Mouse (Mus musculus) c-Kit-negative CD71-positive TER-119-positive erythroid progenitor cells, embryonic 14.5 days (primary cell): ENCODE results near the gene Ank3.
A peak's percentile ranks its signal among the peaks of the same experiment; 100 is the strongest.

Experiments used
- DNase-seq: peaks from one replicate; pipeline ENCODE4 v3.0.0-alpha.2; 2013; ENCODE audit warnings: low read depth, low spot score

Ank3 gene

GRCm38 (mm10) chr10:69979636-69980035 lies 581.1 kb downstream of the Ank3 start:
- DNase-seq, result no peak

- DNase-seq, result peak; percentile 5
These were observed 583.0 kb downstream of the Ank3 start for GRCm38 (mm10) chr10:69981386-69982097.

GRCm38 (mm10) chr10:69982701-69983100 lies 584.1 kb downstream of the Ank3 start:
- DNase-seq, result no peak

GRCm38 (mm10) chr10:69987496-69987895 lies 588.9 kb downstream of the Ank3 start:
- no peak for DNase-seq

GRCm38 (mm10) chr10:69997082-69997481 lies 598.5 kb downstream of the Ank3 start:
- DNase-seq, result no peak

GRCm38 (mm10) chr10:70004058-70004457 lies 605.5 kb downstream of the Ank3 start:
- DNase-seq, result no peak

- no peak for DNase-seq
These were observed 606.3 kb downstream of the Ank3 start for GRCm38 (mm10) chr10:70004831-70005230.

GRCm38 (mm10) chr10:70006380-70006779 lies 607.8 kb downstream of the Ank3 start:
- DNase-seq, result no peak

- DNase-seq, result no peak
These were observed 613.2 kb downstream of the Ank3 start for GRCm38 (mm10) chr10:70011738-70012137.

GRCm38 (mm10) chr10:70013931-70014330 lies 615.4 kb downstream of the Ank3 start:
- DNase-seq, result no peak

- DNase-seq, result no peak
These were observed 616.6 kb downstream of the Ank3 start for GRCm38 (mm10) chr10:70015201-70015600.

GRCm38 (mm10) chr10:70018691-70019090 lies 620.1 kb downstream of the Ank3 start:
- DNase-seq, result no peak

- DNase-seq, result peak; percentile 1
These were observed 623.1 kb downstream of the Ank3 start for GRCm38 (mm10) chr10:70021667-70022066.

GRCm38 (mm10) chr10:70022596-70022995 lies 624.0 kb downstream of the Ank3 start:
- DNase-seq, result no peak

GRCm38 (mm10) chr10:70023861-70024260 lies 625.3 kb downstream of the Ank3 start:
- no peak for DNase-seq

- DNase-seq, result no peak
These were observed 633.4 kb downstream of the Ank3 start for GRCm38 (mm10) chr10:70031942-70032341.

GRCm38 (mm10) chr10:70032982-70033381 lies 634.4 kb downstream of the Ank3 start:
- no peak for DNase-seq

- DNase-seq, result no peak
These were observed 635.3 kb downstream of the Ank3 start for GRCm38 (mm10) chr10:70033856-70034255.

- DNase-seq, result no peak
These were observed 641.3 kb downstream of the Ank3 start for GRCm38 (mm10) chr10:70039871-70040291.

- DNase-seq, result no peak
These were observed 643.0 kb downstream of the Ank3 start for GRCm38 (mm10) chr10:70041562-70041961.

- DNase-seq, result no peak
These were observed 647.1 kb downstream of the Ank3 start for GRCm38 (mm10) chr10:70045722-70046121.

- DNase-seq, result no peak
These were observed 651.2 kb downstream of the Ank3 start for GRCm38 (mm10) chr10:70049771-70050170.

GRCm38 (mm10) chr10:70055291-70055690 lies 656.7 kb downstream of the Ank3 start:
- DNase-seq, result no peak

- no peak for DNase-seq
These were observed 658.5 kb downstream of the Ank3 start for GRCm38 (mm10) chr10:70057064-70057463.
